Mouse (Mus musculus) heart, adult 8-10 months (tissue): Measurements from ENCODE around the gene Rftn1. TPM values are rescaled to one million over a fixed set of nuclear protein-coding genes. Genes with fewer than 3 reads are reported as not detected.
A peak's percentile ranks its signal among the peaks of the same experiment; 100 is the strongest.

ENCODE experiments used
- DNase-seq: peaks from one replicate; pipeline ENCODE4 v3.0.0; 2022; ENCODE audit warnings: low spot score
- total RNA-seq, 4 experiments: library from RNA; stranded (reverse); gene quantifications; 2 replicates each; pipeline ENCODE4 v1.2.4; 2022

Gene Rftn1
- total RNA-seq, 4 experiments from 2014 or later = 45.4 to 54.7 (median 50.4) TPM

GRCm38 (mm10) chr17:50170935-50171545 lies 19.4 kb downstream of the Rftn1 start:
- DNase-seq = no peak

- DNase-seq = peak; percentile 71
Observed at GRCm38 (mm10) chr17:50169946-50170427, 20.5 kb downstream of the Rftn1 start.

DNA sequence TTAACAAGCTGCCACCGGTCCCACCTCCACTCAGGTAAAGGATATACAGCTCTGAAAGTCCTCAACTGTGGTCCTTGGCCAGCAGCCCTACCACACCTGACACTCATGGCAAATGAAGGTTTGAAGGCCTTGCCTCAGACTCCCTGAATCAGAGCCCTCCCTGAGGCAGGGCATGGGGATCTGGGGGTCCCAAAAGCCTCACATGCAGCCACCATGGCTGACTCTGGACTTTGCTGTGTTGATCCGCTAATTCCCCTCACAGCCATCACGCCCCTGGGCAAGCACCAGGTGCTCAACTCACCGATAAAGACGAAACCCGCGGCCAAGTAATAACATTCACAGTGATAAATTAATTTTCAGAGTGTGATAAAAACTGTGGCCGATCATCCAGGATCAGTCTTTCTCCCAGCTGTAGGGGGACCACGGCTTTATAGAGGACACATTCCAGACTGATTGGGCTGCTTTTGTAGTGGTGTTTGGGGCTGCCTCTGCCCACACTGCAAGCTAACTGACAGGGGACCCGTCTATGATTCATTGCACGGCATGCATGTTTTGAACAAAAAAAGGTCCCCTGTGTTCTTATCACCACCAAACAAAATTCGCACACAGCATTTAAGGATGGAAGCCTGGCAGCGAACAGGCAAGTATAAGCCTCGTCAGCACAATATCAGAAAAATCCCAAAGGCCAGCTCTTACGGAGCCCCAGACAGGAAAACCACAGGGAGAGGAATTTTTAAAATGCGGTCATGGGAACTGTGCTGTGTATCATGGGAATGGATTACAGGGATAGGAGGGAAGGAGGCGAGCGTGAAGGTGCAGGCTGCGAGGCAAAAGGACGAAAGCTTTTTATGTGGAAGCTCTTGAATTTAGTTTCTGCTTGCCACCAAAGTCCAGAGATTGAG lies 29.3 kb downstream of the Rftn1 start:
- no peak for DNase-seq

DNA sequence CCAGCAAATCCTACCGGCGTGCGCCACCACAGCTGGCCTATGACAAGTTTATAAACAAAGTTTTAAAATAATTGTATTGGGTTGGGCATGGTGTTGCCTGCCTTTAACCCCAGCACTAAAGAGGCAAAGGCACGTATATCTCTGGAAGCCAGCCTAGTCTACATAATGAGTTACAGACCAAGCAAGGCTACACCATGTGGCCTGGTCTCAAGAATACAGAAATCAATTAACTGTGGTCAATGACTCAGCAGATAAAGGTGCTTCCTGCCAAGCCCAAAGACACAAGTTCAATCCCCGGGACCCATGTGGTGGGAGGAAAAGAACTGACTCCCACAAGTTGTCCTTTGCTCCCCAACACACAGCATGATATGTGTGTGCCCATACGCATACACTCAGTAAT lies 30.1 kb downstream of the Rftn1 start:
- no peak for DNase-seq

DNA sequence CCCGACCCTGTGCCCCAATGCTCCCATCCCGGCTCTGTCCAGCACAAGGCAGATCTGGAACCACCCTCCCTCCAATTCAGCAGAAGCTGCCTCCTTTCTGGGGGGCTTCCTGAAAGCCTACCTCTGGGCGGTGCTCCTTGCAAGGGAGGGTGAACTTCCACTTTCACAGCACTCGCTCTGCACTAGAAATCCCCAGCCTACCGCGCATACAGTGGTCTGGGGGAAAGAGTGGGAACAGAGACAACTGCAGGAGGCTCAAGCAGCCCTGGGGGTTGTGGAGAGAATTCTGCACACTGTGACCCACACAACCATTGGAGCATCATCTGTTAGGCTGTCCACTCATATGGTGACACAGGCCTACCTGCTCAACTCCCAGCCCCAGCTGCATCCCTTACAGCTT lies 30.7 kb downstream of the Rftn1 start:
- DNase-seq = no peak

- no peak for DNase-seq
Observed at GRCm38 (mm10) chr17:50158565-50158964, 31.9 kb downstream of the Rftn1 start.

GRCm38 (mm10) chr17:50157190-50158150 lies 33.0 kb downstream of the Rftn1 start:
- DNase-seq = no peak

DNA sequence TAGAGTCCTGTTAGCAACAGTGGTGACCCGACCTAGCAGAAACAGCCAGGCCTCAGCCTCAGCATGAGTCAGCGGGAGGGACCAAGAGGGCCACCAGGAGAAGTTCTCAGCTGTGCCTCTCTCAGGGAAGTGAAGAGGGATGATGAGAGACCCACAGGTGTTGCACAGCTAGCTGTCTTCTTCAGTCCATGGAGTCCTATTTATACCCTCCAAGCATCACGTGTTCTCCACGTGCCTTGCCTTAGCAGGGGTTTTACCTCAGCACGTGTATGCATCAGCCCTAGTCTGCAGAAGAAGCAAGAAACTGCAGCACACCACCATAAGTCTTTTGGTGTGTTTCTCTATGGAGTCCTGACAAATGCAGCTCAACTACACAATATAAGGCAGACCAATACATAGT lies 38.4 kb downstream of the Rftn1 start:
- no peak for DNase-seq

DNA sequence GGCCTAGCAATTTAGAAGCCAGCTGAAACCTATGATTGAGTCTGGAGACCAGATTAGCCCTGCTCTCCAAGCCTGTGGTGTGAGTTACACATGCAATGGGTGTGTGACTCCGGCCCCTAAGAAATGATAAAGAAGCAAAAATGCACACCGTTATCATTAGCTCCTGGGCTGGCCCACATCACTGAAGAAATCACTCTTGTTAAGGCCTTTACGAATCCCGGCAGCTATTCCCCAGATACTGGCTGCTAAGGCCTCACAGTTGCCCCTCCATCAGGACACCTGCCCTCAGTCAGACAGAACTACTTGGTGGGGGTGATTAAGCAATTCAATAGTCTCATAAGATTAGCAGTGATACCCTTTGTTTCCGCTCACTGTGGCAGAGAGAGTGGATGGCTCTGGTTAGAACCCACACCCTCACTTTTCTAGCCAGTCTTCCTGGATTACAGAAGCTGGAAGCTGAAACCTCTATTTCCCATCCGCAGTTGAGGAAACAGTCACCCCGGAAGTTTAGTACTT lies 39.2 kb downstream of the Rftn1 start:
- no peak for DNase-seq

GRCm38 (mm10) chr17:50150416-50151207 lies 39.9 kb downstream of the Rftn1 start:
- DNase-seq = no peak

DNA sequence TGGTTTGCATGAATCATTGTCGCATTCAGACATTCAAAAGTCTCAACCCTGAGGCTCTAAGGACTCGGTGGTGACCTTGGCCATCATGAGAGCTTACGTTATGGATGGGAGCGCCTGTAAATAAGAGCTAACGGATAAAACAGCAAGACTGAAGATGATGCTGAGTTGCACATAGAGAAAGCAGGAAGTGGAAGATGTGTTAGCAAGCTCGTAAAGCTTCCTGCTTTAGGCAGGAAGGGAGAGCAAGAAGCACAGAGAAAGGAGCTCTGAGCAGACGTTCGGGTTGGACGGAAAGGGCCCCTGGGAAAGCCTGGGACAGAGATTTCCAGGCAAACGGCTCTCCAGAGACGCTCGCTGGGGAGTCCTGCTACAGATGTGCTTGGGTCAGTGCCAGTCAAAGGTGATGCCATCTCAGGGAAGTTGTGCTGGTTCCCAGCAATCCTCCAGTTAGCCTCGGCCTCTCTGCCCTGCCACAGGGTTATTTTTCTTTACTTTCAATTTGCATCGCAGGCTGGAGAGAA lies 40.7 kb downstream of the Rftn1 start:
- no peak for DNase-seq

GRCm38 (mm10) chr17:50147831-50148587 lies 42.5 kb downstream of the Rftn1 start:
- DNase-seq = no peak

DNA sequence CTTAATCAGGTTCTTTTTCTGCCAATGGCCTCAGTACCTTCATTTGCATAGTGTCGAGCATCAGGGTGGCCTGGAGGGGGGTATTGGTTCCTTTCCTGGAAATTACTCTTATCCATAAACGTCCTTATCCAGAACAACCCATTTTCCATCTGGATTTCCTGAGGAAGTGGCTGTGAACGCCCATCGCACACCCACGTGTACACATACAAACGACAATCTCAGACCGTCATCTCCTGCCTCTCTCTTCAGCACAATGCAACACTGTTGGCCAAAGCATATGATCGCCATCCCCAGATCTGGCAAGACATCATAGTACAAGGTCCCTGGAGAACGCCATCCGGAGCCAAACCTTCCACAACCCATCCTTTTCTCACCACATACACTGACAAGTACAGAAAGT lies 47.1 kb downstream of the Rftn1 start:
- DNase-seq = peak; percentile 83

GRCm38 (mm10) chr17:50142553-50142952 lies 47.9 kb downstream of the Rftn1 start:
- DNase-seq = peak; percentile 67

GRCm38 (mm10) chr17:50142151-50142550 lies 48.3 kb downstream of the Rftn1 start:
- DNase-seq = no peak

DNA sequence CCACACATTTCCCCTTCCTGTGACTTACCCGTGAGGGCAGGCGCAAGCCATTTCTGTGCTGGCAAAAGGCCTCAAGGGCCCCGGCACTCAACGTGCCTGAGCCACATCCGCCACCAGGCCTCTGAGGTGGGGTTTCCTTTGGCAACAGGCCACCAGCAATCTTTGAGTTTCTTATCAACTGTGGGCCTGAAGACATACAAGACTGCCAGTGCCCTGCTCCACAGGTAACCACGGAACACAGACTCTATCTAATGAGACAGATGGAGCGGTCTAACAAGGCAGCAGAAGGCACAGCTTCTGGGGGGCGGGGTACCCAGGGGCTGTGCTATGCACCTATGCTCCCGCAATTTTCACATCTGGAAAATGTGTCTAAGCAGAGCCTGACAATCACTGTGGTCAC lies 54.4 kb downstream of the Rftn1 start:
- DNase-seq = peak; percentile 85

- DNase-seq = no peak
Observed at GRCm38 (mm10) chr17:50135466-50135865, 55.0 kb downstream of the Rftn1 start.

- no peak for DNase-seq
Observed at GRCm38 (mm10) chr17:50131698-50132097, 58.8 kb downstream of the Rftn1 start.

GRCm38 (mm10) chr17:50130421-50130820 lies 60.1 kb downstream of the Rftn1 start:
- DNase-seq = no peak

- DNase-seq = no peak
Observed at GRCm38 (mm10) chr17:50128392-50128791, 62.1 kb downstream of the Rftn1 start.
